Mouse (Mus musculus): ENCODE measurements around the gene Taf5l.
A peak's percentile ranks its signal among the peaks of the same experiment; 100 is the strongest.
"Not testable (repeated sequence)": the region's sequence is repeated elsewhere in the genome, so short reads cannot be mapped to it uniquely, and the experiment has no call there.

The Taf5l gene

GRCm38 (mm10) chr8:124021237-124022227 is at the start of gene Taf5l, which contains the start of gene Urb2:
Taf5l (minus strand) TSS chr8:124021397.
Urb2 (plus strand) TSS chr8:124021508.
- DNase-seq (ENCODE audit: low read depth, low spot score) = peak; percentile 97

- DNase-seq (ENCODE audit: low read depth, low spot score) = no peak
Observed at GRCm38 (mm10) chr8:124070363-124071324, 49.4 kb upstream of the Taf5l start.

DNA sequence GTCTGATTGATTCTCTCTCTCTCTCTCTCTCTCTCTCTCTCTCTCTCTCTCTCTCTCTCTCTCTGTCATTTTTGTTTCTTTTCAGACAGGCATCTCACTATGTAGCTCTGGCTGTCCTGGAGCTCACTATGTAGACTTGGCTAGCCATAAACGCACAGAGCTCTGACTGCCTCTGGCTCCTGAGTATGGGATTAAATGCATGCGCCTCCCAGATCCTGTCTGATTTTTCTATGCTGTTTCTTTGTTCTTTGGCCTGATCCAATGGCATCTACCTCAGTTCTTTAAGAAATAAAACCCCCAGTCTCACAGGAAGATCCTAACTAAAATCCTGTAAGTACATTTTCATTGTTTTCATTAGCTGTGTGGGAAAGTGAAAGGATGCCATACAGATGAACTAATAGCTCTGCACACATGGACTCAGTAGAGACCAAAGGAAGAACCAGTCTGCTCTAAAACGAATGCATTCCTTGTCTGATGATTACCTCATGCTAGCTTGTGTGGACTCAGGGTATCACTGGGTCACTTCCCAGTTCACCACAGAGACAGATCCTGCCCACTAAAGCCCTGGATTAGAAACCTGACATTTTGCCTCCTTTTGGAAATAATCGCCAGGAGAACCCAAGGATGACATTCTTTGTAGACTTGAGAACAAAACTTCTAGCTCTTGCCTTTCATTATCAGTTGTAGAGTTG is 46.0 kb upstream of the Taf5l start:
- DNase-seq (ENCODE audit: low read depth, low spot score) = no peak

GRCm38 (mm10) chr8:124066325-124067058 is 45.3 kb upstream of the Taf5l start:
- DNase-seq (ENCODE audit: low read depth, low spot score) = peak; percentile 43

- peak; percentile 75 for DNase-seq (ENCODE audit: low read depth, low spot score)
Observed at GRCm38 (mm10) chr8:124056832-124057655, 35.8 kb upstream of the Taf5l start.

GRCm38 (mm10) chr8:124052568-124052967 is 31.4 kb upstream of the Taf5l start:
- DNase-seq (ENCODE audit: low read depth, low spot score) = no peak

DNA sequence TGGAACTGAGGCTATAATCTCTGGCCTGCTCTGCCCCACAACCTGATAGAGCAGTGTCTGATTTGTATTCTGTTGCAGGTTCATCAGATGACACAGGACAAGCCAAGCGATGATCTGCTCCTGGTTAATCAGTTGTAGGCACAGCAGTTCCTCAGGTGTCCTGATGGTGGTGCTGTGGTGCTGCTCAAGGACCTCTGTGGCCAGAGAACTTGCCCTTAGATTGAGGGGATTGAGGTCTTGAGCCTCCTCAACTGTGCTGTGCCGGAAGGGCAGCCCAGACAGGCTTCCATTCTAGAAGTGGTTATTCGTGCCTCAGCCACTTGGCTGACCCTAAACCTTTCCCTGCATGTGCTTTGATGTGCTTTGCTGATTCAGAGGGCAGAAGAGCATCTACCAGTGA is 30.9 kb upstream of the Taf5l start:
- peak; percentile 65 for DNase-seq (ENCODE audit: low read depth, low spot score)

DNA sequence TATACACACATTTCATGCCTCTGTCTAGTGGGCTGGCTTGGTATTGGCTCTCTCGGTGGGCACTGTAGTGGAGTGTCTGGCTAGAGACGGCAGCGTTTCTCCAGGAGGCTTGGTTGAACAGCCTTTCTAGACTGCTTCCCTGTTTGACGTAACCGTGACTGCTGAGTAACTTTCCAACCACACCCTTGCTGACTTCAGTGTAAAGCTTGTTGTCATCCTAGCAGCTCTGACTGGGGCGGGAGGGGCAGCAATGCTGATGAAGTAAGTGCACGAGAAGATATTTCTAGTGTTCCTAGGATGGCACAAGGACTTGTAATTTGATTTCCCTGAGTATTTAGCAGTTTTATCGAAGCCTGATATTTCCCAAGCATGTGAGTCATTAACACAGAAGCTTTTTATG is 24.7 kb upstream of the Taf5l start:
- no peak for DNase-seq (ENCODE audit: low read depth, low spot score)

GRCm38 (mm10) chr8:124044931-124045330 is 23.7 kb upstream of the Taf5l start:
- no peak for DNase-seq (ENCODE audit: low read depth, low spot score)

GRCm38 (mm10) chr8:124044421-124044820 is 23.2 kb upstream of the Taf5l start:
- no peak for DNase-seq (ENCODE audit: low read depth, low spot score)

GRCm38 (mm10) chr8:124042201-124042600 is 21.0 kb upstream of the Taf5l start:
- no peak for DNase-seq (ENCODE audit: low read depth, low spot score)

- no peak for DNase-seq (ENCODE audit: low read depth, low spot score)
Observed at GRCm38 (mm10) chr8:124039351-124039750, 18.2 kb upstream of the Taf5l start.

GRCm38 (mm10) chr8:124038121-124038520 is 16.9 kb upstream of the Taf5l start:
- no peak for DNase-seq (ENCODE audit: low read depth, low spot score)

GRCm38 (mm10) chr8:124033400-124033799 is 12.2 kb upstream of the Taf5l start:
- peak; percentile 30 for DNase-seq (ENCODE audit: low read depth, low spot score)

- no peak for DNase-seq (ENCODE audit: low read depth, low spot score)
Observed at GRCm38 (mm10) chr8:124027831-124028230, 6.6 kb upstream of the Taf5l start.

DNA sequence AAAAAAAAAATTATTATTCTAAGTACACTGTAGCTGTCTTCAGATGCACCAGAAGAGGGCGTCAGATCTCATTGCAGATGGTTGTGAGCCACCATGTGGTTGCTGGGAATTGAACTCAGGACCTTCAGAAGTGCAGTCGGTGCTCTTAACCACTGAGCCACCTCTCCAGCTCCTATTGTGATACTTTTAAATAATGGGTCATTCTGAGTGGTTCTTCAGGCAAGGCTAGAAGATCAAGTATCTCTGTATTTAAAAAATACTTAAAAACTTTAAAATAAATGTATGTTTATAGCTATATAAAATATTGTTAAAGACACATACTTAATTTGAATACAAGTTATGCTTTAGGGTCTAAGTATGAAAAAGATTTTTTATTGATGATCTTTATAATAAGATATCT is 5.1 kb upstream of the Taf5l start:
- not testable (repeated sequence) for DNase-seq (ENCODE audit: low read depth, low spot score)

GRCm38 (mm10) chr8:124020439-124021236 is 559 bp downstream of the Taf5l start:
- DNase-seq (ENCODE audit: low read depth, low spot score) = no peak

GRCm38 (mm10) chr8:124019782-124020181 is 1.4 kb downstream of the Taf5l start:
- DNase-seq (ENCODE audit: low read depth, low spot score) = peak; percentile 69

- no peak for DNase-seq (ENCODE audit: low read depth, low spot score)
Observed at GRCm38 (mm10) chr8:124014751-124015150, 6.4 kb downstream of the Taf5l start.
